Mouse (Mus musculus) liver, embryonic 11.5 days (tissue): ENCODE measurements around the gene Spg20. TPM values are rescaled to one million over a fixed set of nuclear protein-coding genes. Genes with fewer than 3 reads are reported as not detected.

Source experiments
- ATAC-seq: fragments of 200-750 bp; cut with Nextera tagmentation; replicated peaks from 2 replicates; pipeline ENCODE4 v1.8.0; 2017; ENCODE audit warnings: moderate number of reproducible peaks, mild to moderate bottlenecking, moderate TSS enrichment, moderate library complexity; ENCODE audit not compliant: low FRiP score
- DNase-seq: peaks from one replicate; pipeline ENCODE4 v3.0.0-alpha.2; 2017; ENCODE audit warnings: low spot score
- H3K27ac ChIP-seq: fragments of 300-500 bp; sonication (generic); 2 replicates; pipeline ENCODE4 v1.5.1; 2014; ENCODE audit warnings: mild to moderate bottlenecking, low read depth, low read length, control low read depth
- H3K27me3 ChIP-seq: fragments of 300-500 bp; sonication (generic); replicated peaks from 2 replicates; pipeline ENCODE4 v1.6.1; 2014; ENCODE audit warnings: low read length, mixed read lengths; ENCODE audit not compliant: control insufficient read depth, insufficient read depth
- H3K36me3 ChIP-seq: fragments of 300-500 bp; sonication (generic); 2 replicates; pipeline ENCODE4 v1.6.1; 2014; ENCODE audit warnings: mild to moderate bottlenecking, low read length, moderate library complexity, mixed read lengths; ENCODE audit not compliant: control insufficient read depth, insufficient read depth
- H3K4me1 ChIP-seq: fragments of 300-500 bp; sonication (generic); replicated peaks from 2 replicates; pipeline ENCODE4 v1.6.1; 2014; ENCODE audit warnings: low read length, mixed read lengths; ENCODE audit not compliant: control insufficient read depth, insufficient read depth
- H3K4me2 ChIP-seq: fragments of 300-500 bp; sonication (generic); 2 replicates; pipeline ENCODE4 v1.6.1; 2014; ENCODE audit warnings: mild to moderate bottlenecking, control low read depth, moderate library complexity
- H3K4me3 ChIP-seq: fragments of 300-500 bp; sonication (generic); 2 replicates; pipeline ENCODE4 v1.5.1; 2014; ENCODE audit warnings: low read depth, low read length, control low read depth
- H3K9ac ChIP-seq: fragments of 300-500 bp; sonication (generic); 2 replicates; pipeline ENCODE4 v1.6.1; 2014; ENCODE audit warnings: low read depth, low read length, control low read depth
- H3K9me3 ChIP-seq: fragments of 300-500 bp; sonication (generic); 2 replicates; pipeline ENCODE4 v1.6.1; 2016; ENCODE audit warnings: low read length, inconsistent platforms, mixed read lengths; ENCODE audit not compliant: control insufficient read depth
- WGBS: fragments of 180-500 bp; shearing (Covaris S2); extraction: QIAGEN DNeasy Blood & Tissue Kit; methylation state at CpG from one replicate; pipeline ENCODE4 v1.1.7; 2014; 5-methylcytosine and 5-hydroxymethylcytosine counted together
- polyA plus RNA-seq: library from polyadenylated mRNA; unstranded; fragments of >200 nt; fragmentation: Nextera tagmentation; extraction: Ambion mirVana; gene quantifications from 2 replicates; pipeline ENCODE4 v1.2.1, GENCODE M21; 2014

Spg20 gene
- polyA plus RNA-seq, 1 experiment from 2014 or later, result 27.9 TPM

GRCm38 (mm10) chr3:55106051-55106450, 5.9 kb upstream of the Spg20 start:
- no peaks in the 10 kb centered on the region for H3K27me3 ChIP-seq
- 90% methylated on average over 17 of the region's 17 CpGs for WGBS
- H3K27ac ChIP-seq, result no peak overlapping the region
- no peaks in the 10 kb centered on the region for H3K36me3 ChIP-seq
- ATAC-seq (no peak), DNase-seq (no peak)
- H3K9ac ChIP-seq, result no peak overlapping the region
- H3K9me3 ChIP-seq, result no peaks in the 10 kb centered on the region
- H3K4me3 ChIP-seq, result no peak overlapping the region
- no peak overlapping the region for H3K4me2 ChIP-seq
- H3K4me1 ChIP-seq, result no peaks in the 10 kb centered on the region

GRCm38 (mm10) chr3:55109097-55109496, 2.8 kb upstream of the Spg20 start:
- H3K4me3 ChIP-seq, result no peak overlapping the region
- no peaks in the 10 kb centered on the region for H3K36me3 ChIP-seq
- H3K27ac ChIP-seq, result no peak overlapping the region
- no peaks in the 10 kb centered on the region for H3K9me3 ChIP-seq
- H3K4me2 ChIP-seq, result no peak overlapping the region
- H3K27me3 ChIP-seq, result no peaks in the 10 kb centered on the region
- 86% methylated on average over 4 of the region's 4 CpGs for WGBS
- DNase-seq, result no peak
- no peak overlapping the region for H3K9ac ChIP-seq
- no peak for ATAC-seq
- peaks cover 9% of the 10 kb centered on the region for H3K4me1 ChIP-seq

GRCm38 (mm10) chr3:55112710-55113415, 955 bp downstream of the Spg20 start:
- peak overlapping the region; percentile 83 for H3K4me3 ChIP-seq
- peaks cover 7% of the 10 kb centered on the region for H3K36me3 ChIP-seq
- H3K9me3 ChIP-seq, result no peaks in the 10 kb centered on the region
- ATAC-seq (no peak), DNase-seq (no peak)
- 41% methylated on average over 16 of the region's 16 CpGs for WGBS
- H3K4me2 ChIP-seq, result peak overlapping the region; percentile 66
- no peak overlapping the region for H3K27ac ChIP-seq
- peak overlapping the region; percentile 96 for H3K9ac ChIP-seq
- H3K27me3 ChIP-seq, result no peaks in the 10 kb centered on the region
- H3K4me1 ChIP-seq, result peaks cover 12% of the 10 kb centered on the region

- H3K36me3 ChIP-seq, result peaks cover 18% of the 10 kb centered on the region
- no peak overlapping the region for H3K4me2 ChIP-seq
- H3K27me3 ChIP-seq, result no peaks in the 10 kb centered on the region
- no peak overlapping the region for H3K4me3 ChIP-seq
- no peak overlapping the region for H3K9ac ChIP-seq
- no peak for DNase-seq
- ATAC-seq, result no peak
- 66% methylated on average over 7 of the region's 7 CpGs for WGBS
- no peak overlapping the region for H3K27ac ChIP-seq
- peaks cover 12% of the 10 kb centered on the region for H3K4me1 ChIP-seq
- no peaks in the 10 kb centered on the region for H3K9me3 ChIP-seq
Observed at GRCm38 (mm10) chr3:55114313-55115065, 2.6 kb downstream of the Spg20 start.

GRCm38 (mm10) chr3:55115071-55115470, 3.2 kb downstream of the Spg20 start:
- DNase-seq (no peak), ATAC-seq (no peak)
- no peak overlapping the region for H3K27ac ChIP-seq
- no peaks in the 10 kb centered on the region for H3K9me3 ChIP-seq
- no peak overlapping the region for H3K9ac ChIP-seq
- 64% methylated on average over 1 of the region's 1 CpGs for WGBS
- H3K4me3 ChIP-seq, result no peak overlapping the region
- peaks cover 18% of the 10 kb centered on the region for H3K36me3 ChIP-seq
- H3K4me2 ChIP-seq, result no peak overlapping the region
- peaks cover 12% of the 10 kb centered on the region for H3K4me1 ChIP-seq
- no peaks in the 10 kb centered on the region for H3K27me3 ChIP-seq

- H3K4me3 ChIP-seq, result no peak overlapping the region
- DNase-seq (no peak), ATAC-seq (no peak)
- no peak overlapping the region for H3K9ac ChIP-seq
- H3K27me3 ChIP-seq, result no peaks in the 10 kb centered on the region
- no peak overlapping the region for H3K27ac ChIP-seq
- peaks cover 21% of the 10 kb centered on the region for H3K36me3 ChIP-seq
- no peak overlapping the region for H3K4me2 ChIP-seq
- 82% methylated on average over 8 of the region's 8 CpGs for WGBS
- peaks cover 12% of the 10 kb centered on the region for H3K4me1 ChIP-seq
- H3K9me3 ChIP-seq, result no peaks in the 10 kb centered on the region
Observed at GRCm38 (mm10) chr3:55115989-55116388, 4.1 kb downstream of the Spg20 start.

- no peak overlapping the region for H3K4me2 ChIP-seq
- no peak overlapping the region for H3K9ac ChIP-seq
- no peak overlapping the region for H3K4me3 ChIP-seq
- no peaks in the 10 kb centered on the region for H3K9me3 ChIP-seq
- DNase-seq (no peak), ATAC-seq (no peak)
- H3K27ac ChIP-seq, result no peak overlapping the region
- 85% methylated on average over 6 of the region's 6 CpGs for WGBS
- H3K27me3 ChIP-seq, result no peaks in the 10 kb centered on the region
- peaks cover 27% of the 10 kb centered on the region for H3K36me3 ChIP-seq
- peaks cover 4% of the 10 kb centered on the region for H3K4me1 ChIP-seq
Observed at GRCm38 (mm10) chr3:55119275-55119898, 7.5 kb downstream of the Spg20 start.

GRCm38 (mm10) chr3:55122336-55122870, 10.5 kb downstream of the Spg20 start:
- Histone ChIP-seq H3K9ac (no peak overlapping the region), H3K27me3 (no peaks in the 10 kb centered on the region), H3K4me2 (no peak overlapping the region), H3K4me1 (no peaks in the 10 kb centered on the region), H3K9me3 (no peaks in the 10 kb centered on the region), H3K36me3 (peaks cover 35% of the 10 kb centered on the region), H3K27ac (no peak overlapping the region), H3K4me3 (no peak overlapping the region)
- no peak for DNase-seq
- WGBS, result 78% methylated on average over 3 of the region's 3 CpGs
- no peak for ATAC-seq
